Mouse (Mus musculus): ENCODE measurements around the gene Cluap1. TPM values are rescaled to one million over a fixed set of nuclear protein-coding genes. Genes with fewer than 3 reads are reported as not detected.

The Cluap1 gene
- polyA plus RNA-seq, 1 experiment from 2014 or later, result 17.0 TPM

DNA sequence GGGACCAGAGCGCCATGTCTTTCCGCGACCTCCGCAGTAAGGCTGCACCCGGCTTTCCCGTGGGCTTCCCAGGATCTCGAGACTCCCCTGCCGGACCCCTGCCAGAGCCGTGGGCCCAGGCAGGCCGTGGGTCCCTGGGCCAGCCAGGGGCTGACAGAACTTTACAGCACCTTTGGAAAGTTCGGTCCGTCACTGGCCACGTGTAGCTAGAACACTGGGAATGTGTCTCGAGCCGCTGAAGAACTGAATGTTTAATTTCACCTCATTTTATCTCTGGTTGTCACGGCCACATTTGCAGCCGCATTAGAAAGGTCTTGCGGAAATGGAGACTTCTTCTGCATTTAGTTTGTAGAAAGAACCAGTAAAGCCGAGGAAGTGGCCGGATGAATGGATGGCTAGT, 517 bp downstream of the Cluap1 start:
- Histone ChIP-seq H3K9ac (ENCODE audit: low read length) (peak overlapping the region; percentile 84), H3K36me3 (ENCODE audit: control insufficient read depth, insufficient read depth, low read length) (peaks cover 46% of the 10 kb centered on the region), H3K4me2 (ENCODE audit: low read length) (peak overlapping the region; percentile 88), H3K4me1 (ENCODE audit: control insufficient read depth in 2 of 2, insufficient read depth in 2 of 2, low read length in 2 of 2) (peaks cover 0 to 5% of the 10 kb centered on the region in 2 experiments; a peak in 2 of 4 replicates), H3K4me3 (ENCODE audit: control insufficient read depth in 1 of 2, insufficient read depth in 1 of 2, low read depth in 1 of 2, low read length in 2 of 2) (peak overlapping the region; percentile 66 to 69), H3K27ac (replicated peaks in 1 of 2; ENCODE audit: control insufficient read depth in 1 of 2, insufficient read depth in 1 of 2, low read depth in 2 of 2, low read length in 2 of 2) (peak overlapping the region in 1 of 2 experiments; percentile 75; a peak in 1 of 4 replicates), H3K27me3 (ENCODE audit: control insufficient read depth, insufficient read depth, low read length) (no peaks in the 10 kb centered on the region), H3K9me3 (ENCODE audit: control insufficient read depth, low read length) (no peaks in the 10 kb centered on the region)
- 5% methylated on average over 20 of the region's 20 CpGs for WGBS
- no peak for ATAC-seq (ENCODE audit: insufficient number of reproducible peaks, insufficient read depth, low FRiP score, low read depth)

DNA sequence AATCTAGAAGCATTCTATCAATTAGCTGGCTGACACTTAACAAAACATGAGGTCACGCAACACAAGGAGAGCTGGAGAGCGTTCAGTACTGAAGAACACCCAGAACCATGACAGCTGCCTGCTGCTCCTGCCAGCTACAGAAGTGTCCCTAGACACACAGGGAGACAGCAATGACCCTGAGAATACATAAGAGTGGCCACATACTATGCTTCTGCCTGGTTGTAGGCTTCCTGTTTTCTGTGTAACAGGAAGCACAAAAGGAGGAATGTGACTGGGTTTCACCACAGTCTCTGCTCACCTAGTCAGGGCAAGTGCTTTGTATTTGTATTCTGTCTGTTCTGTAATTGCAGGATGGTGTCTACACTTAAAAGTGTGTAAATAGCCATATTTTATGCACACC, 12.2 kb downstream of the Cluap1 start:
- H3K4me2 ChIP-seq (ENCODE audit: low read length), result no peak overlapping the region
- H3K27me3 ChIP-seq (ENCODE audit: control insufficient read depth, insufficient read depth, low read length), result no peaks in the 10 kb centered on the region
- no peak overlapping the region for H3K9ac ChIP-seq (ENCODE audit: low read length)
- H3K27ac ChIP-seq (replicated peaks in 1 of 2; ENCODE audit: control insufficient read depth in 1 of 2, insufficient read depth in 1 of 2, low read depth in 2 of 2, low read length in 2 of 2), result no peak overlapping the region
- ATAC-seq (ENCODE audit: insufficient number of reproducible peaks, insufficient read depth, low FRiP score, low read depth), result no peak
- 85% methylated on average over 2 of the region's 2 CpGs for WGBS
- no peaks in the 10 kb centered on the region for H3K9me3 ChIP-seq (ENCODE audit: control insufficient read depth, low read length)
- no peaks in the 10 kb centered on the region for H3K4me1 ChIP-seq (ENCODE audit: control insufficient read depth in 2 of 2, insufficient read depth in 2 of 2, low read length in 2 of 2)
- H3K4me3 ChIP-seq (ENCODE audit: control insufficient read depth in 1 of 2, insufficient read depth in 1 of 2, low read depth in 1 of 2, low read length in 2 of 2), result no peak overlapping the region
- peaks cover 58% of the 10 kb centered on the region for H3K36me3 ChIP-seq (ENCODE audit: control insufficient read depth, insufficient read depth, low read length)

DNA sequence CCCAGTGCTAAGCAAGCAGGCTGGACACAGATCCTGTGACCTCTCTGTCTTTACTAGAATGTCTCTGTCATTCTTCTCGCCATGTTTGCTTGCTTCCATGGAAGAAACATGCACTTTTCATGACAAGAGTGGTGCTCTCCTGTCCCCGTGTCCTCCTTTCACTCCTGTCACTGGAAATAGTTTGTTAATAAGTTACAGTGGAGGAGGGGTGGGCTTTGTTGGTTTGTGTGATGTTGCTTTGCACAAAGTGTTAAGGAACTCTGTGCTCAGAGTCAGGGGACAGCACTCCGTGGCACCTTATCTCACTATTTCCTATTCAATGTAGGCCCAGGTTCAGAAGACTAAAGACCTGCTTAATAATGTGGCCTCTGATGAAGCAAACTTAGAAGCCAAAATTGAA, 14.9 kb downstream of the Cluap1 start:
- no peaks in the 10 kb centered on the region for H3K27me3 ChIP-seq (ENCODE audit: control insufficient read depth, insufficient read depth, low read length)
- no peak for ATAC-seq (ENCODE audit: insufficient number of reproducible peaks, insufficient read depth, low FRiP score, low read depth)
- no peak overlapping the region for H3K9ac ChIP-seq (ENCODE audit: low read length)
- 87% methylated on average over 3 of the region's 3 CpGs for WGBS
- no peak overlapping the region for H3K27ac ChIP-seq (replicated peaks in 1 of 2; ENCODE audit: control insufficient read depth in 1 of 2, insufficient read depth in 1 of 2, low read depth in 2 of 2, low read length in 2 of 2)
- no peak overlapping the region for H3K4me3 ChIP-seq (ENCODE audit: control insufficient read depth in 1 of 2, insufficient read depth in 1 of 2, low read depth in 1 of 2, low read length in 2 of 2)
- H3K36me3 ChIP-seq (ENCODE audit: control insufficient read depth, insufficient read depth, low read length), result peaks cover 66% of the 10 kb centered on the region
- no peak overlapping the region for H3K4me2 ChIP-seq (ENCODE audit: low read length)
- no peaks in the 10 kb centered on the region for H3K9me3 ChIP-seq (ENCODE audit: control insufficient read depth, low read length)
- no peaks in the 10 kb centered on the region for H3K4me1 ChIP-seq (ENCODE audit: control insufficient read depth in 2 of 2, insufficient read depth in 2 of 2, low read length in 2 of 2)

DNA sequence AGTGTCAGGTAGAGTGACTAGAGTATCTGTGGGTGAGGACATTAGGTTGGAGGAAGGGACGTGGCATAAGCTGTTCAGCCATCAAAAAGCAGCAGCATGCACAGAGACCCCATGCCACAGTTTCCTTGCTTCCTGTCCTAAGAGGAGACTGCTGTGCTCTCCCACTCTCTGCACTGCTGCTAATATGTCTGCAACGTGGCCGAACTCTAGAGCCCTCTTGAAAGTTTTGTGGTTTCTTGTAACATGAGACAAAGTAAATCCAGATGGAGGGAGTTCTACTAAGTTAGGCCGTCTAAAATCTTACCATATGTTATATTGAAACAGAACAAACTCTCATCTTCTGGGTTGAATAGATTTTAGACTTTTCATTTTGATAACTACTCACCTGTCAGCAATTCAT, 15.4 kb downstream of the Cluap1 start:
- Histone ChIP-seq H3K27ac (replicated peaks in 1 of 2; ENCODE audit: control insufficient read depth in 1 of 2, insufficient read depth in 1 of 2, low read depth in 2 of 2, low read length in 2 of 2) (no peak overlapping the region), H3K36me3 (ENCODE audit: control insufficient read depth, insufficient read depth, low read length) (peaks cover 69% of the 10 kb centered on the region), H3K4me3 (ENCODE audit: control insufficient read depth in 1 of 2, insufficient read depth in 1 of 2, low read depth in 1 of 2, low read length in 2 of 2) (no peak overlapping the region), H3K9me3 (ENCODE audit: control insufficient read depth, low read length) (no peaks in the 10 kb centered on the region), H3K9ac (ENCODE audit: low read length) (no peak overlapping the region), H3K27me3 (ENCODE audit: control insufficient read depth, insufficient read depth, low read length) (no peaks in the 10 kb centered on the region), H3K4me2 (ENCODE audit: low read length) (no peak overlapping the region), H3K4me1 (ENCODE audit: control insufficient read depth in 2 of 2, insufficient read depth in 2 of 2, low read length in 2 of 2) (no peaks in the 10 kb centered on the region)
- no peak for ATAC-seq (ENCODE audit: insufficient number of reproducible peaks, insufficient read depth, low FRiP score, low read depth)
- 82% methylated on average over 4 of the region's 4 CpGs for WGBS

DNA sequence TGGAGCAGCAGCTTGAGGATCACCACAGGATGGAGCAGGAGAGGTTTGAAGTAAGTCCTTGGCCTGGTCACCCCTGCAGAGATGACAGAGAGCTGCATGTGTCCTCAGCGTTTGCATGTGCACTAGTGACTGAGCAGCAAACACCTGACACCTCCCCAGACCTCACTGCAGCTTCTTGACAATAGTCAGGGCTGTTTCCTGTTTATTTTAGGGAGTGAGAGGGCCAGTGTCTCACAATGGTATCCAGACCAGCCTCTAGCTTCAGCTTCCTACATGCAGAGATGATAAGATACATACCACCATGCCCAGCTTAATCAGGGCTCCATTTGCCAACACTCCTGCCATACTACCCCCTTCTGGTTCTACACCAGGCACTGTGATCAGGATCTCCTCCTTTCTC, 20.0 kb downstream of the Cluap1 start:
- Histone ChIP-seq H3K4me3 (ENCODE audit: control insufficient read depth in 1 of 2, insufficient read depth in 1 of 2, low read depth in 1 of 2, low read length in 2 of 2) (no peak overlapping the region), H3K36me3 (ENCODE audit: control insufficient read depth, insufficient read depth, low read length) (peaks cover 64% of the 10 kb centered on the region), H3K4me1 (ENCODE audit: control insufficient read depth in 2 of 2, insufficient read depth in 2 of 2, low read length in 2 of 2) (no peaks in the 10 kb centered on the region)

DNA sequence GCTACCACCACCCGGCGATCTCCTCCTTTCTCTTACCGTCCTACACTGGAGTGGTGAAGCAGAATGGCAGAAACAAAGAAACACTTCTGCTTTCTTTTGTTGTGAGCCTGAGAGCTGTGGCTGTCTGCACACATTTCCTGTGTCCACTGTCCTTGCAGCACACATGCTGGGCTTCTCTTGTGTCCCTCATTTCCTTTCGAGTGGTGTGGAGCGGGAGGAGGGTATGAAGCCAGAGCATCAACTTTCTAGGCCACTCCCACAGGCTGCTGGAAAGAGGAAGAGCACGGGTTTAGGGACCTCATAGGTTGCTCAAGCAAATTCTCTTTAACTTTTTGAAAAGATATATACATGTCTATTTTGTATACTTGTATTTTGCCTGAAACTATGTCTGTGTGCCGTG, 20.6 kb downstream of the Cluap1 start:
- WGBS, result 70% methylated on average over 7 of the region's 7 CpGs
- no peak for ATAC-seq (ENCODE audit: insufficient number of reproducible peaks, insufficient read depth, low FRiP score, low read depth)
- no peak overlapping the region for H3K27ac ChIP-seq (replicated peaks in 1 of 2; ENCODE audit: control insufficient read depth in 1 of 2, insufficient read depth in 1 of 2, low read depth in 2 of 2, low read length in 2 of 2)
- no peaks in the 10 kb centered on the region for H3K4me1 ChIP-seq (ENCODE audit: control insufficient read depth in 2 of 2, insufficient read depth in 2 of 2, low read length in 2 of 2)
- no peak overlapping the region for H3K4me3 ChIP-seq (ENCODE audit: control insufficient read depth in 1 of 2, insufficient read depth in 1 of 2, low read depth in 1 of 2, low read length in 2 of 2)
- peaks cover 64% of the 10 kb centered on the region for H3K36me3 ChIP-seq (ENCODE audit: control insufficient read depth, insufficient read depth, low read length)
- H3K9ac ChIP-seq (ENCODE audit: low read length), result no peak overlapping the region
- H3K9me3 ChIP-seq (ENCODE audit: control insufficient read depth, low read length), result no peaks in the 10 kb centered on the region
- no peaks in the 10 kb centered on the region for H3K27me3 ChIP-seq (ENCODE audit: control insufficient read depth, insufficient read depth, low read length)
- H3K4me2 ChIP-seq (ENCODE audit: low read length), result no peak overlapping the region

More for the DNA sequence above, 20.0 kb downstream of the Cluap1 start:
- Histone ChIP-seq H3K9ac (ENCODE audit: low read length) (no peak overlapping the region), H3K4me2 (ENCODE audit: low read length) (no peak overlapping the region), H3K27ac (replicated peaks in 1 of 2; ENCODE audit: control insufficient read depth in 1 of 2, insufficient read depth in 1 of 2, low read depth in 2 of 2, low read length in 2 of 2) (no peak overlapping the region), H3K27me3 (ENCODE audit: control insufficient read depth, insufficient read depth, low read length) (no peaks in the 10 kb centered on the region), H3K9me3 (ENCODE audit: control insufficient read depth, low read length) (no peaks in the 10 kb centered on the region)
- no peak for ATAC-seq (ENCODE audit: insufficient number of reproducible peaks, insufficient read depth, low FRiP score, low read depth)
- 50% methylated on average over 1 of the region's 1 CpGs for WGBS

DNA sequence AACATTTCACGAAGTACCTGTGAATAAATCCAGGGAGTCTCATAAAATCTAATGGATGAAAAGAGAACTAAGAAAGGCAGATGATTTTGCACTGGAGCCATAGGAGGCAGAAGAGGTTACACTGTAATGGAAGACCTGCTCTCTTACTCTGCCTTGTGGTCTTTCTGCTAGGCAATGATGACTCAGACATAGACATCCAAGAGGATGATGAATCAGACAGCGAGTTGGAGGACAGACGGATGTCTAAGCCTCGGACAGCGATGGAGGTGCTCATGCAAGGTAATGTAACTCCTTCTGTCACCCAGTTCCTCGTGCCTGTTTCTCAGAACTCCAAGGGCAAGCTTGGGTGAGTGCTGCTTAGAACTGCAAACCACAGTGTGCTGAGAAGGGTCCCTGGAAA, 24.9 kb downstream of the Cluap1 start:
- H3K9me3 ChIP-seq (ENCODE audit: control insufficient read depth, low read length), result no peaks in the 10 kb centered on the region
- H3K4me3 ChIP-seq (ENCODE audit: control insufficient read depth in 1 of 2, insufficient read depth in 1 of 2, low read depth in 1 of 2, low read length in 2 of 2), result no peak overlapping the region
- WGBS, result 88% methylated on average over 6 of the region's 6 CpGs
- no peak overlapping the region for H3K9ac ChIP-seq (ENCODE audit: low read length)
- peaks cover 70% of the 10 kb centered on the region for H3K36me3 ChIP-seq (ENCODE audit: control insufficient read depth, insufficient read depth, low read length)
- no peak overlapping the region for H3K27ac ChIP-seq (replicated peaks in 1 of 2; ENCODE audit: control insufficient read depth in 1 of 2, insufficient read depth in 1 of 2, low read depth in 2 of 2, low read length in 2 of 2)
- no peaks in the 10 kb centered on the region for H3K4me1 ChIP-seq (ENCODE audit: control insufficient read depth in 2 of 2, insufficient read depth in 2 of 2, low read length in 2 of 2)
- no peaks in the 10 kb centered on the region for H3K27me3 ChIP-seq (ENCODE audit: control insufficient read depth, insufficient read depth, low read length)
- no peak overlapping the region for H3K4me2 ChIP-seq (ENCODE audit: low read length)
- ATAC-seq (ENCODE audit: insufficient number of reproducible peaks, insufficient read depth, low FRiP score, low read depth), result no peak

DNA sequence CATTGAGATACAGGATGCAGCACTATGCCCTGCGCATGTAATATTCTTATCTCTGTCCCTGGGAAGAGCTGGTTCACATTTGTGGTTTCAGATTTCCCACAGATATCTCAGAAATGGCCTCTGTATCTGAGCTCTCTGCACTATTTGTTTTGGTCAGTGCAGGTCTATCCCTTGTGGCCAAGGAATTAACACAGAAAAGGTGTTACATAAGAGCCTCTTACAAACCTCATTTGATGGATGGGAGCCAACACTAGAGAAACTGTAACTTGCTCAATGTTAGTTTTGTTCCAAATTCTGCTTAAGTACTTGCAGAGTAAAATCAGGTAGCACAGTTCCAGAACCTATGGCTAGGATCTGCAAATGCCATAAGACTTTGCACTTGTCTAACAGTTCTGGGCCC, 25.5 kb downstream of the Cluap1 start:
- Histone ChIP-seq H3K9me3 (ENCODE audit: control insufficient read depth, low read length) (no peaks in the 10 kb centered on the region), H3K4me3 (ENCODE audit: control insufficient read depth in 1 of 2, insufficient read depth in 1 of 2, low read depth in 1 of 2, low read length in 2 of 2) (no peak overlapping the region), H3K4me2 (ENCODE audit: low read length) (no peak overlapping the region), H3K27me3 (ENCODE audit: control insufficient read depth, insufficient read depth, low read length) (no peaks in the 10 kb centered on the region), H3K9ac (ENCODE audit: low read length) (no peak overlapping the region), H3K27ac (replicated peaks in 1 of 2; ENCODE audit: control insufficient read depth in 1 of 2, insufficient read depth in 1 of 2, low read depth in 2 of 2, low read length in 2 of 2) (no peak overlapping the region), H3K36me3 (ENCODE audit: control insufficient read depth, insufficient read depth, low read length) (peaks cover 70% of the 10 kb centered on the region), H3K4me1 (ENCODE audit: control insufficient read depth in 2 of 2, insufficient read depth in 2 of 2, low read length in 2 of 2) (no peaks in the 10 kb centered on the region)
- 79% methylated on average over 1 of the region's 1 CpGs for WGBS
- no peak for ATAC-seq (ENCODE audit: insufficient number of reproducible peaks, insufficient read depth, low FRiP score, low read depth)

Measured in heart, embryonic 14.5 days (tissue).